Mouse (Mus musculus) lung, embryonic 15.5 days (tissue): ENCODE measurements at regions not wholly inside any gene's neighbourhood (a gene's known extent, or its start where the extent isn't known, plus 50 kb on each side); places are given as distances from the start of the nearest gene placed in this dataset.

Experiments
- ATAC-seq: fragments of 200-750 bp; cut with Nextera tagmentation; 2 replicates; pipeline ENCODE4 v1.8.0; 2017; ENCODE audit warnings: moderate number of reproducible peaks, borderline replicate concordance; ENCODE audit not compliant: low FRiP score, low TSS enrichment; ENCODE audit errors: extremely low read depth
- H3K27ac ChIP-seq: fragments of 300-500 bp; sonication (generic); 2 replicates; pipeline ENCODE4 v1.5.1; 2015; ENCODE audit warnings: moderate library complexity, mild to moderate bottlenecking, inconsistent platforms
- H3K27me3 ChIP-seq: fragments of 300-500 bp; sonication (generic); 2 replicates; pipeline ENCODE4 v1.6.1; 2015; ENCODE audit warnings: inconsistent platforms
- H3K36me3 ChIP-seq: fragments of 300-500 bp; sonication (generic); 2 replicates; pipeline ENCODE4 v1.6.1; 2015; ENCODE audit warnings: inconsistent platforms
- H3K4me1 ChIP-seq: fragments of 300-500 bp; sonication (generic); 2 replicates; pipeline ENCODE4 v1.6.1; 2015; ENCODE audit warnings: inconsistent platforms
- H3K4me2 ChIP-seq: fragments of 300-500 bp; sonication (generic); 2 replicates; pipeline ENCODE4 v1.6.1; 2015; ENCODE audit warnings: inconsistent platforms, mild to moderate bottlenecking, moderate library complexity
- H3K4me3 ChIP-seq: fragments of 300-500 bp; sonication (generic); 2 replicates; pipeline ENCODE4 v1.5.1; 2015; ENCODE audit warnings: mild to moderate bottlenecking, inconsistent platforms
- H3K9ac ChIP-seq: fragments of 300-500 bp; sonication (generic); 2 replicates; pipeline ENCODE4 v1.6.1; 2015; ENCODE audit warnings: inconsistent platforms
- H3K9me3 ChIP-seq: fragments of 300-500 bp; sonication (generic); 2 replicates; pipeline ENCODE4 v1.6.1; 2016; ENCODE audit warnings: inconsistent platforms
- WGBS: fragments of 180-500 bp; shearing (Covaris S2); methylation state at CpG from one replicate; pipeline ENCODE4 v1.1.7; 2015; 5-methylcytosine and 5-hydroxymethylcytosine counted together

GRCm38 (mm10) chr11:40850652-40851092, 95.6 kb upstream of the Ccng1 start:
- Histone ChIP-seq H3K4me2 (no peak overlapping the region), H3K9ac (no peak overlapping the region), H3K4me3 (no peak overlapping the region), H3K4me1 (no peaks in the 10 kb centered on the region), H3K36me3 (no peaks in the 10 kb centered on the region), H3K27me3 (no peaks in the 10 kb centered on the region), H3K27ac (no peak overlapping the region; the same call in 1 of the 2 replicates), H3K9me3 (no peaks in the 10 kb centered on the region)
- ATAC-seq, result peak; percentile 95
- 9% methylated on average over 4 of the region's 4 CpGs for WGBS

GRCm38 (mm10) chr11:40846586-40846985, 91.5 kb upstream of the Ccng1 start:
- Histone ChIP-seq H3K9ac (no peak overlapping the region), H3K9me3 (no peaks in the 10 kb centered on the region), H3K27ac (no peak overlapping the region), H3K36me3 (no peaks in the 10 kb centered on the region), H3K4me2 (no peak overlapping the region), H3K4me3 (no peak overlapping the region), H3K4me1 (no peaks in the 10 kb centered on the region), H3K27me3 (no peaks in the 10 kb centered on the region)
- 69% methylated on average over 1 of the region's 1 CpGs for WGBS
- ATAC-seq, result no peak

GRCm38 (mm10) chr11:40835393-40835792, 80.3 kb upstream of the Ccng1 start:
- no peak for ATAC-seq
- Histone ChIP-seq H3K9me3 (no peaks in the 10 kb centered on the region), H3K36me3 (no peaks in the 10 kb centered on the region), H3K4me2 (no peak overlapping the region), H3K4me1 (no peaks in the 10 kb centered on the region), H3K9ac (no peak overlapping the region), H3K27me3 (no peaks in the 10 kb centered on the region), H3K4me3 (no peak overlapping the region), H3K27ac (no peak overlapping the region)
- 49% methylated on average over 4 of the region's 4 CpGs for WGBS
